Mouse (Mus musculus) intestine, embryonic 16.5 days (tissue): ENCODE results near the gene Hid1. TPM values are rescaled to one million over a fixed set of nuclear protein-coding genes. Genes with fewer than 3 reads are reported as not detected.
"Not testable (repeated sequence)": the region's sequence is repeated elsewhere in the genome, so short reads cannot be mapped to it uniquely, and the experiment has no call there.

Source experiments
- ATAC-seq: fragments of 200-750 bp; cut with Nextera tagmentation; 2 replicates; pipeline ENCODE4 v1.8.0; 2017; ENCODE audit warnings: moderate TSS enrichment, moderate library complexity
- H3K27ac ChIP-seq: fragments of 300-500 bp; sonication (generic); 2 replicates; pipeline ENCODE4 v1.5.1; 2014; ENCODE audit warnings: mild to moderate bottlenecking, low read length
- H3K27me3 ChIP-seq: fragments of 300-500 bp; sonication (generic); replicated peaks from 2 replicates; pipeline ENCODE4 v1.6.1; 2014; ENCODE audit warnings: low read length, control low read depth, mixed read lengths; ENCODE audit not compliant: control insufficient read depth, insufficient read depth
- H3K36me3 ChIP-seq: fragments of 300-500 bp; sonication (generic); 2 replicates; pipeline ENCODE4 v1.6.1; 2014; ENCODE audit warnings: low read length, control low read depth; ENCODE audit not compliant: control insufficient read depth, insufficient read depth
- H3K4me1 ChIP-seq: fragments of 300-500 bp; sonication (generic); 2 replicates; pipeline ENCODE4 v1.6.1; 2014; ENCODE audit warnings: low read length, control low read depth, mixed read lengths; ENCODE audit not compliant: control insufficient read depth, insufficient read depth
- H3K4me2 ChIP-seq: fragments of 300-500 bp; sonication (generic); 2 replicates; pipeline ENCODE4 v1.6.1; 2014; ENCODE audit warnings: low read depth, low read length, control low read depth
- H3K4me3 ChIP-seq: fragments of 300-500 bp; sonication (generic); 2 replicates; pipeline ENCODE4 v1.5.1; 2014; ENCODE audit warnings: mild to moderate bottlenecking, low read length
- H3K9ac ChIP-seq: fragments of 300-500 bp; sonication (generic); 2 replicates; pipeline ENCODE4 v1.6.1; 2014; ENCODE audit warnings: low read depth, low read length
- H3K9me3 ChIP-seq: fragments of 300-500 bp; sonication (generic); 2 replicates; pipeline ENCODE4 v1.6.1; 2016; ENCODE audit warnings: low read length, control low read depth; ENCODE audit not compliant: control insufficient read depth
- WGBS: fragments of 180-500 bp; shearing (Covaris S2); extraction: QIAGEN DNeasy Blood & Tissue Kit; methylation state at CpG from one replicate; pipeline ENCODE4 v1.1.7; 2014; 5-methylcytosine and 5-hydroxymethylcytosine counted together
- polyA plus RNA-seq: library from polyadenylated mRNA; unstranded; fragments of >200 nt; fragmentation: Nextera tagmentation; extraction: Ambion mirVana; gene quantifications from 2 replicates; pipeline ENCODE4 v1.2.1, GENCODE M21; 2015

The Hid1 gene
- polyA plus RNA-seq, 1 experiment from 2014 or later, result 20.5 TPM

DNA sequence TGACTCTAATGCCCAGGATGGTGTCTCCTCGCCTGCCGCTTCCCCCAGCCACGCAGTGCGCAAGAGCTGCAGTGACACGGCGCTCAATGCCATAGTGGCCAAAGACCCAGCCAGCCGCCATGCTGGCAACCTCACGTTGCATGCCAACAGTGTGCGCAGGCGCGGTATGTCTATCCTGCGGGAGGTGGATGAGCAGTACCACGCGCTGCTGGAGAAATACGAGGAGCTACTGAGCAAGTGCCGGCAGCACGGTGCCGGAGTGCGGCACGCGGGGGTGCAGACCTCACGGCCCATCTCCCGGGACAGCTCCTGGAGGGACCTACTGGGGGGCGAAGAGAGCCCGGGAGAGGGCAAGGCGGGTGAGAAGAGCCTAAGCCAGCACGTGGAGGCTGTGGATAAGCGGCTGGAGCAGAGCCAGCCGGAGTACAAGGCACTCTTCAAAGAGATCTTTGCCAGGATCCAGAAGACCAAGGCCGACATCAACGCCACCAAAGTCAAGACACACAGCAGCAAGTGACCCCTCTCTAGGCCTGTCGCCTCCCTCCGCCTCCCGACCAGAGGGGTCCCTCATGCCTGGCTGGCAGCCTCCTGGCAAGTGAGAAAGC lies 26.3 kb upstream of the Hid1 start:
- no peaks in the 10 kb centered on the region for H3K4me1 ChIP-seq
- no peak overlapping the region for H3K27ac ChIP-seq
- peaks cover 4% of the 10 kb centered on the region; the same call in 1 of the 2 replicates for H3K36me3 ChIP-seq
- peak overlapping the region; percentile 16; the same call in 1 of the 2 replicates for H3K4me3 ChIP-seq
- H3K9ac ChIP-seq, result 0 out of 2 replicates have a peak overlapping the region, but pooled peaks have one; percentile 24
- peak overlapping the region; percentile 19; the same call in 1 of the 2 replicates for H3K4me2 ChIP-seq
- WGBS, result 58% methylated on average over 34 of the region's 34 CpGs
- H3K27me3 ChIP-seq, result no peaks in the 10 kb centered on the region
- peak; percentile 52; the same call in 1 of the 2 replicates for ATAC-seq
- no peaks in the 10 kb centered on the region for H3K9me3 ChIP-seq

DNA sequence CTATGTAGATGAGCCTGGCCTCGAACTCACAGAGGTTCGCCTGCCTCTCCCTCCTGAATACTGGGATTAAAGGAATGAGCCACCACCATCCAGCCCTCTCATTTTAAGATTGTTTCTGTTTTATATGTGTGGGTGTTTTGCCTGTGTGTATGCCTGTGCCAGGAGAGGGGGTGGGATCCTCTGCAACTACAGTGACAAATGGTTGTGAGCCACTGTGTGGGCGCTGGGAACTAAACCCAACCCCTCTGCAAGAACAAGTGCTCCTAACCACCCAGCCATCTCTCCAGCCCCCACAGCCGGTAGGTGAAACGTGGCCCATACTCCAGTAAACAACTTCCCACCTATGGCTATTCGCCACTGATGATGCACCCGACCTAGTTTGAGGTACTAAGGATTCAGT lies 23.8 kb upstream of the Hid1 start:
- Histone ChIP-seq H3K9ac (no peak overlapping the region), H3K9me3 (no peaks in the 10 kb centered on the region), H3K27me3 (no peaks in the 10 kb centered on the region), H3K27ac (no peak overlapping the region), H3K36me3 (peaks cover 4% of the 10 kb centered on the region; the same call in 1 of the 2 replicates), H3K4me3 (no peak overlapping the region), H3K4me1 (no peaks in the 10 kb centered on the region), H3K4me2 (no peak overlapping the region)
- ATAC-seq, result no peak
- WGBS, result 92% methylated on average over 7 of the region's 7 CpGs

DNA sequence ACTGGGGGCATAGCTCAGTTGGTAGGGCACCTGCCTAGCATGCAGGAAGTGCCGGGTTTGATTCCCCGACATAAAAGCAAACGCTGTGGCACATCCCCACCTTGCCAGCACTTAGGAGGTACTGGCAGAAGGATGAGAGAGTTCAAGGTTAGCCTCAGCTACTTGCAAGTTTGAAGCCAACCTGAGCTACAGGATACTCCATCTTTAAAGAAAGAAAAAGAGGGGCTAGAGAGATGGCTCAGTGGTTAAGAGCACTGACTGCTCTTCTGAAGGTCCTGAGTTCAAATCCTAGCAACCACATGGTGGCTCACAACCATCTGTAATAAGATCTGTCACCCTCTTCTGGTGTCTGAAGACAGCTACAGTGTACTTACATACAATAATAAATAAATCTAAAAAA lies 19.3 kb upstream of the Hid1 start:
- not testable (repeated sequence) for H3K9ac ChIP-seq, H3K27me3 ChIP-seq, H3K27ac ChIP-seq, H3K36me3 ChIP-seq, ATAC-seq, H3K4me2 ChIP-seq, H3K9me3 ChIP-seq, H3K4me3 ChIP-seq
- H3K4me1 ChIP-seq, result peaks cover 20% of the 10 kb centered on the region
- 93% methylated on average over 3 of the region's 3 CpGs for WGBS

DNA sequence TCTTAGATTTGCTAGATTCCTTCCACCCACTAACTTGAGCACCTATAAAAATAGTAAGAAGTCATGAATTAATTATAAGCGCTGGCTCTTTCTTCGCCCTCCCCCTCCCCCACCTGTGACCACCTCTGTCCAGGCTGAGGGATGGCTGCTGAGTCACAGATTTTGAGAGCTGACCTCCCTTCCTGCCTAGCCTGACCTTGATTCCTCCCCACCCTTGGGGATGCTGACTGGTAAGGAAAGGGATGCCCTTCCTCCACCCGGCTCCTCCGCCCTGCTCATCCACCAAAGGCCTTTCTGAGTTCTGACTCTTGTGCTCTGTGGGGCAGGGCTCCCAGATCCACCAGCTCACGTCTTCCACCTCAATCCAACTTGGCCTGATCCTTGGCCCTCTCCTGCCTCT lies 17.0 kb upstream of the Hid1 start:
- Histone ChIP-seq H3K27ac (peak overlapping the region; percentile 39; the same call in 1 of the 2 replicates), H3K4me2 (0 out of 2 replicates have a peak overlapping the region, but pooled peaks have one; percentile 9), H3K9ac (no peak overlapping the region), H3K27me3 (no peaks in the 10 kb centered on the region), H3K4me3 (no peak overlapping the region), H3K9me3 (no peaks in the 10 kb centered on the region), H3K4me1 (peaks cover 27% of the 10 kb centered on the region), H3K36me3 (no peaks in the 10 kb centered on the region)
- 84% methylated on average over 5 of the region's 5 CpGs for WGBS
- ATAC-seq, result no peak

GRCm38 (mm10) chr11:115383701-115384474 lies 16.3 kb upstream of the Hid1 start:
- H3K36me3 ChIP-seq, result no peaks in the 10 kb centered on the region
- no peak for ATAC-seq
- no peaks in the 10 kb centered on the region for H3K9me3 ChIP-seq
- H3K27ac ChIP-seq, result peak overlapping the region; percentile 39
- peaks cover 27% of the 10 kb centered on the region for H3K4me1 ChIP-seq
- peak overlapping the region; percentile 82 for H3K4me2 ChIP-seq
- peak overlapping the region; percentile 78; the same call in 1 of the 2 replicates for H3K4me3 ChIP-seq
- H3K9ac ChIP-seq, result peak overlapping the region; percentile 36; the same call in 1 of the 2 replicates
- H3K27me3 ChIP-seq, result no peaks in the 10 kb centered on the region
- WGBS, result 51% methylated on average over 16 of the region's 16 CpGs

DNA sequence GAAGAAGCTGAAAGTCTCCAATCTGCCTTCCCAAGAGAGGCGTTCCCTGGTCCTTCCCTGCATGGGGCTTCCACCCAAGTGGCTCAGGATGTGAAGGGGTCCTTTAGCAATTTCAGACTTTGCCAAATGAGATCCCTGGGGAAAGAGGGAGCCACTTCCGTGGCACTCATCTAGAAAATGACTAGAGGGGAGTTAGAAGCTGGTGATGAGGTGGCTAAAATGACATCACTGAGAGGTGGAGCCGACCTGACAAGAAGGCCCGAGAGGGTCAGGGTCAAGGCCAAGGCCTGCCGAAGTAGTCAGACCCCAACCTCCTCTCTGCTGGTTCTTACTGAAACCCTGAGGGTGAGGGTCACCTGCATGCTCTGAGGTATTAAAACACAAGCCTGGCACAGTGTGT lies 15.3 kb upstream of the Hid1 start:
- Histone ChIP-seq H3K27ac (no peak overlapping the region), H3K27me3 (no peaks in the 10 kb centered on the region), H3K36me3 (no peaks in the 10 kb centered on the region), H3K4me1 (peaks cover 27% of the 10 kb centered on the region), H3K4me3 (peak overlapping the region; percentile 78), H3K9ac (peak overlapping the region; percentile 85), H3K4me2 (peak overlapping the region; percentile 82), H3K9me3 (0 out of 2 replicates have a peak, but pooled peaks cover 1% of the 10 kb centered on the region)
- ATAC-seq, result no peak
- 23% methylated on average over 5 of the region's 5 CpGs for WGBS

- Histone ChIP-seq H3K9me3 (0 out of 2 replicates have a peak, but pooled peaks cover 2% of the 10 kb centered on the region), H3K4me3 (peak within 1 kb of the TSS; percentile 78), H3K27ac (peak within 1 kb of the TSS; percentile 83), H3K4me1 (peaks cover 27% of the 10 kb centered on the region), H3K36me3 (no peaks in the 10 kb centered on the region), H3K4me2 (peak within 1 kb of the TSS; percentile 82), H3K27me3 (no peaks in the 10 kb centered on the region), H3K9ac (peak within 1 kb of the TSS; percentile 85)
- WGBS, result 0% methylated on average over 69 of the region's 76 CpGs
- ATAC-seq, result peak; percentile 96
Measured at GRCm38 (mm10) chr11:115381743-115382539, 14.4 kb upstream of the Hid1 start, which contains the start of gene Cdr2l. Gene Cdr2l (plus strand): TSS chr11:115381916.

- Histone ChIP-seq H3K9ac (peak overlapping the region; percentile 85), H3K9me3 (0 out of 2 replicates have a peak, but pooled peaks cover 2% of the 10 kb centered on the region), H3K4me1 (peaks cover 27% of the 10 kb centered on the region), H3K36me3 (no peaks in the 10 kb centered on the region), H3K27me3 (no peaks in the 10 kb centered on the region), H3K27ac (peak overlapping the region; percentile 83), H3K4me3 (peak overlapping the region; percentile 78), H3K4me2 (peak overlapping the region; percentile 82)
- no peak for ATAC-seq
- WGBS, result 16% methylated on average over 9 of the region's 9 CpGs
Measured at GRCm38 (mm10) chr11:115381276-115381675, 13.7 kb upstream of the Hid1 start.

DNA sequence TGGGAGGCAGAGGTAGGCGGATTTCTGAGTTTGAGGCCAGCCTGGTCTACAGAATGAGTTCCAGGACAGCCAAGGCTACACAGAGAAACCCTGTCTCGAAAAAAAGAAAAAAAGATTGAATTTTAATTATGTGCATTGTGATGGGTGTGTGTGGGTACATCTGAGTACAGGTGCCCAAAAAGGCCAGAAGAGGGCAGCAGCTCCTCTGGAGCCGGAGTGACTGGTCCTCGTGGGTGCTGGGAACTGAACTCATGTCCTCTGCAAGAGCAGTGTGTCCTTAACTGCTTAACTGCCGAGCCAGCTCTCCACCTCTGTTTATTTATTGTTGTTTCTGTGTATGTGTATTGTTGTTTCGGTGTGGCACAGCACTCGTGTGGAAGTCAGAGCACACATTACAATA lies 10.3 kb upstream of the Hid1 start:
- Histone ChIP-seq H3K4me2 (no peak overlapping the region), H3K4me3 (no peak overlapping the region), H3K27ac (no peak overlapping the region), H3K9ac (no peak overlapping the region), H3K9me3 (0 out of 2 replicates have a peak, but pooled peaks cover 2% of the 10 kb centered on the region), H3K27me3 (peaks cover 17% of the 10 kb centered on the region; the same call in 1 of the 2 replicates), H3K4me1 (peaks cover 18% of the 10 kb centered on the region), H3K36me3 (no peaks in the 10 kb centered on the region)
- no peak for ATAC-seq
- 83% methylated on average over 7 of the region's 7 CpGs for WGBS
